Mouse (Mus musculus): Measurements from ENCODE around the gene Poc1b.

DNA sequence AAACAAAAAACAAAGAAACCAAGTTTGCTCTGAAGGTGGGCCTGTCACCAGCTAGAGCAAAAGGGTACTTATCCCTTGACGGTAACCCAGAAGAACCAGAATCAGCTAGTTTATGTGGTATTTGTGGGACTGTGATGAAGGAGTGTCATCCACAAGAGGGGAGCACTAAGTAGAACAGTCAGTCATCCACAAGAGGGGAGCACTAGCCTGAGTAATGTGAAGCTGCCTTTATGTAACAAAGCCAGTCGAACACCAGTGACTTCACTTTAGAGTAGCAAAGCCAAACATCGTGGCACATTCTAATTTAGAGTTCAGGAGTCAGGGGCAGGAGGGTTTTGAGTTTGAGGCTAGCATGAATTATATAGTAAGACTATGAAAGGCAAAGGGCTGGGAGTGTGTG, 59.6 kb downstream of the Poc1b start:
- TF ChIP-seq TCF3 (IDR thresholded peaks at IDR 0.05; ENCODE audit: insufficient read length, low read depth) (no peak), TCF12 (IDR thresholded peaks at IDR 0.05; ENCODE audit: insufficient read depth, poor library complexity, severe bottlenecking) (no peak), E2F4 (IDR thresholded peaks at IDR 0.05; ENCODE audit: insufficient read depth) (no peak), POLR2A (IDR thresholded peaks at IDR 0.05; ENCODE audit: insufficient read length, low read depth) (no peak), MAX (IDR thresholded peaks at IDR 0.05; ENCODE audit: low read depth) (no peak)

All from myocyte (in vitro differentiated cells).